Mouse (Mus musculus) neural tube, embryonic 12.5 days (tissue): ENCODE data around the gene Mpzl1. TPM values are rescaled to one million over a fixed set of nuclear protein-coding genes. Genes with fewer than 3 reads are reported as not detected.

Experiments used
- ATAC-seq: fragments of 200-750 bp; cut with Nextera tagmentation; 2 replicates; pipeline ENCODE4 v1.8.0; 2017; ENCODE audit warnings: low read depth, mild to moderate bottlenecking, moderate TSS enrichment, moderate library complexity; ENCODE audit not compliant: low FRiP score
- H3K27ac ChIP-seq: fragments of 300-500 bp; sonication (generic); 2 replicates; pipeline ENCODE4 v1.5.1; 2016
- H3K27me3 ChIP-seq: fragments of 300-500 bp; sonication (generic); replicated peaks from 2 replicates; pipeline ENCODE4 v1.6.1; 2016; ENCODE audit warnings: mild to moderate bottlenecking
- H3K36me3 ChIP-seq: fragments of 300-500 bp; sonication (generic); 2 replicates; pipeline ENCODE4 v1.6.1; 2016; ENCODE audit warnings: mild to moderate bottlenecking
- H3K4me1 ChIP-seq: fragments of 300-500 bp; sonication (generic); 2 replicates; pipeline ENCODE4 v1.6.1; 2016
- H3K4me2 ChIP-seq: fragments of 300-500 bp; sonication (generic); replicated peaks from 2 replicates; pipeline ENCODE4 v1.6.1; 2016; ENCODE audit warnings: mild to moderate bottlenecking
- H3K4me3 ChIP-seq: fragments of 300-500 bp; sonication (generic); 2 replicates; pipeline ENCODE4 v1.5.1; 2016
- H3K9ac ChIP-seq: fragments of 300-500 bp; sonication (generic); 2 replicates; pipeline ENCODE4 v1.6.1; 2016; ENCODE audit warnings: mild to moderate bottlenecking
- H3K9me3 ChIP-seq: fragments of 300-500 bp; sonication (generic); 2 replicates; pipeline ENCODE4 v1.6.1; 2016; ENCODE audit warnings: mild to moderate bottlenecking
- WGBS: fragments of 180-500 bp; shearing (Covaris S2); methylation state at CpG from one replicate; pipeline ENCODE4 v1.1.7; 2016; 5-methylcytosine and 5-hydroxymethylcytosine counted together
- polyA plus RNA-seq: library from polyadenylated mRNA; unstranded; fragments of >200 nt; fragmentation: Nextera tagmentation; extraction: Ambion mirVana; gene quantifications from 2 replicates; pipeline ENCODE4 v1.2.1, GENCODE M21; 2016

Gene Mpzl1
- polyA plus RNA-seq, 1 experiment from 2014 or later: 147 TPM

DNA sequence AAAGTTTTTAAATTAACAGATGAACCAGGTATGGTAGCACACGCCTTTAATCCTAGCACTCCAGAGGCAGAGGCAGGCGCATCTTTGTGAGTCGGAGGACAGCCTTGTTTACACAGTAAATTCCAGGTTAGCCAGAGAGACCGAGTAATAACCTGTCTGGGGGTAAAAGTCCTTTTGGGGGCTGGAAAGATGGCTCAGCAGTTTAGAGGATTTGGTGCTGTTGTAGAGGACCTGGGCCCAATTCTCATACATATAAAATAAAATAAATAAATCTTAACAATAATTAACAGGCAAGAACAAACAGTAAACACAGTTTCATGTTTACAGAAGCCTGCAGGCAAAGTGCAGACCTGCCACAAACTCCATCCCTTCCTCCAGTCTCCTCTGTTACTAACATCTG is 25.4 kb downstream of the Mpzl1 start:
- Histone ChIP-seq H3K36me3 (peaks cover 41% of the 10 kb centered on the region), H3K4me1 (peaks cover 7% of the 10 kb centered on the region; the same call in 1 of the 2 replicates), H3K9ac (no peak overlapping the region), H3K27ac (no peak overlapping the region), H3K4me2 (no peak overlapping the region), H3K4me3 (no peak overlapping the region), H3K9me3 (no peaks in the 10 kb centered on the region), H3K27me3 (no peaks in the 10 kb centered on the region)
- WGBS: 81% methylated on average over 4 of the region's 4 CpGs
- ATAC-seq: no peak

DNA sequence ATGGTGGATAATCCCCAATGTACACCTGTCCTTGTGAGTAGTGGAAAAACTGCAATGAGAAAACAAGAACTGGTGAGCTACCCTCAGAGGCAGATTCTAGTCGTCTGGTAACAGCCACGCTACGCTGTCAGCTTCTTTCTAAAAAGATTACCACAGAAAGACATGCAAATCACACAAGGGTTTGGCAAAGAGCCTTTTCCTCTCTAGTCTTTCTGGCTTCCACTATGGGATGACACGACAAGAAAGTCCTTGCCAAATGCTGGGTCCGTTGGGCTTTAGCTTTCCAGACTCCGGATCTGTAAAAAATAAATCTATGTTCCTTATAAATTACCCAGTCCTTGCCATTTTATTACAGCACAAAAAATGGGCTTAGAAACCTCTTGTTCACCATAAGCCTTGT is 28.6 kb downstream of the Mpzl1 start:
- ATAC-seq: no peak
- peaks cover 5% of the 10 kb centered on the region; the same call in 1 of the 2 replicates for H3K4me1 ChIP-seq
- peaks cover 66% of the 10 kb centered on the region for H3K36me3 ChIP-seq
- no peaks in the 10 kb centered on the region for H3K9me3 ChIP-seq
- H3K9ac ChIP-seq: no peak overlapping the region
- 91% methylated on average over 6 of the region's 6 CpGs for WGBS
- H3K4me2 ChIP-seq: no peak overlapping the region
- no peak overlapping the region for H3K27ac ChIP-seq
- no peaks in the 10 kb centered on the region for H3K27me3 ChIP-seq
- no peak overlapping the region for H3K4me3 ChIP-seq

DNA sequence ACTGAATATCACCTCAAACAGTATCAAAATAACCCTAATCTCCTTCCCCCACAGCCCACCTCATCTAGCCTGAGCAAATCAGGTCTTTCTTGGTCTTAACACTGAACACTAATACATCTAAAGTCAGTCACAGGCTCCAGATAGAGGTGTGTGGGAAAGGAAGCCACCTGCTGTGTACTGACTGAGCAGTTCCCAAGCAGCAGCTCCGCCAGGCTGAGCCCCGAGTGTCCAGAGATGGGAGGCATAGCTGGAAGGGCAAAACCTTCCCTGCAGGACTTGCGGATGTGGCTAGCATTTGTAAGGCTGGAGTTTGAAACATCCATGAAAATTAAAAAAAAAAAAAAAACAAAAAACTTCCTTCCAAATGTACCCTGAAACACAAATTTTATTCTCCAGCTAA is 29.2 kb downstream of the Mpzl1 start:
- Histone ChIP-seq H3K27ac (no peak overlapping the region), H3K4me1 (no peaks in the 10 kb centered on the region), H3K4me3 (no peak overlapping the region), H3K4me2 (no peak overlapping the region), H3K9ac (no peak overlapping the region), H3K27me3 (no peaks in the 10 kb centered on the region), H3K36me3 (peaks cover 66% of the 10 kb centered on the region), H3K9me3 (no peaks in the 10 kb centered on the region)
- 88% methylated on average over 3 of the region's 3 CpGs for WGBS
- no peak for ATAC-seq

DNA sequence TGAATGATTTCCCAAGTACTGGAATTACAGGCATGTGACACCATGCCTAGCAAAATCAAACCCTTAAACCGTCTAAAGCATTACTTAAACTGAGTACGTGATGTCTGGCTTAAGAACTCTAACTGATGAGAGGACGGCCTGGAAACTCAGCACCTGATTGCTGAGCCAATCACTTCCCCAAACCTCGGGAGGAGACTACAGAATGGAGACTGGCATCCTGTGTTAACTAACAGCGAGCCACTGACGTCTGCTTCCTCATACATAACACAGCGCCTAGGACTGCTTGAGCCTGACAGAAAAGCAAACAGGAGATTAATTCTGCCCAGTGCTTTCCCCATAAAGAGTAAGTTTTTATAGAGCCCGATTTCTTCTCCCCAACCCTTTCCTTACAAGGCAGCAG is 30.1 kb downstream of the Mpzl1 start:
- Histone ChIP-seq H3K9me3 (no peaks in the 10 kb centered on the region), H3K36me3 (peaks cover 67% of the 10 kb centered on the region), H3K4me3 (no peak overlapping the region), H3K4me1 (no peaks in the 10 kb centered on the region), H3K9ac (no peak overlapping the region), H3K4me2 (no peak overlapping the region), H3K27ac (no peak overlapping the region), H3K27me3 (no peaks in the 10 kb centered on the region)
- WGBS: 87% methylated on average over 8 of the region's 8 CpGs
- no peak for ATAC-seq

DNA sequence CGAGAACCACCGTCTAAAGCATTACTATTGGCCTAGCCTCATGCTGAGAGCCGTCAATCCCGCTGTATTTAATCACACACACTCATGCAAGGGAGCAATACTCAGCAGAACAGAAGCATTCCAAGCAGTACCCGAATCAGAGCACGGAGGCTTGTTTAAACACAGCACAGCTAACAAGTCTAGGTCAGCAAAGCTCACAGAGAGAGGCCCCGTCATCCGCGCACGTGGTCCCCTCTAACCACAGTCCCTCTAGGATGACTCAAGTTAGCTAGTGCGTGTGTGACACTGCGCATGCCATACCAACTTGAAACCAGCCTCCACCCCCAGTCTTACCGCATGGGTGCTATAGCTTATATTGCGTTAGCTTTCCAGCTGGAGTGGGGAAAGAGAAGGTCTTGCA is 31.1 kb downstream of the Mpzl1 start:
- Histone ChIP-seq H3K4me2 (no peak overlapping the region), H3K27ac (no peak overlapping the region), H3K27me3 (no peaks in the 10 kb centered on the region), H3K4me1 (no peaks in the 10 kb centered on the region), H3K4me3 (no peak overlapping the region), H3K9ac (no peak overlapping the region), H3K9me3 (no peaks in the 10 kb centered on the region), H3K36me3 (peaks cover 75% of the 10 kb centered on the region)
- ATAC-seq: no peak
- 92% methylated on average over 14 of the region's 14 CpGs for WGBS

DNA sequence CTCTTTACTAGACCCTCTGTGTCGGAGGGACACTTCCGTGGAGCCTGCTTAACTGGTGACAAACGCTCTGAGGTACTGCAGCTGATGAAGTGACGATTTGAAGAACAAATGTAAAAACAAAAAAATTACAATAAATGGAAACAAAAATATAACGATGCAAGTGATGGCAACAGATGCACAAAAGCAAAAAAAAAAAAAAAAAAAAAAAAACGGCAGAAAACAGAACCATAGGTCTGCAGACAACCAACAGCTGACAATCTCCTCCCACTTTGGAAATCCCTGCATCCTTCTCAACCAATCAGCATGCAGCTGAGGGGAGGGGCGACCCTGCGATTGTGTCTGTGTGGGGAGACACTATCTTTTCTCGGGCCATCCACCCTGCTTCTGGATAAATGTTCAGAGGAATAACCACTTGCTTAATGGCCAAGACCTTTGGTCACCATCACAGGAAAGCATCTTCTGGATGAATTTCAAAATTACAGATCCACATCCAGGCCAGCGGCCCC is 32.5 kb downstream of the Mpzl1 start:
- Histone ChIP-seq H3K27ac (no peak overlapping the region), H3K9me3 (no peaks in the 10 kb centered on the region), H3K4me1 (no peaks in the 10 kb centered on the region), H3K4me2 (no peak overlapping the region), H3K4me3 (no peak overlapping the region), H3K27me3 (no peaks in the 10 kb centered on the region), H3K36me3 (peaks cover 62% of the 10 kb centered on the region), H3K9ac (no peak overlapping the region)
- ATAC-seq: no peak
- WGBS: 85% methylated on average over 9 of the region's 10 CpGs

DNA sequence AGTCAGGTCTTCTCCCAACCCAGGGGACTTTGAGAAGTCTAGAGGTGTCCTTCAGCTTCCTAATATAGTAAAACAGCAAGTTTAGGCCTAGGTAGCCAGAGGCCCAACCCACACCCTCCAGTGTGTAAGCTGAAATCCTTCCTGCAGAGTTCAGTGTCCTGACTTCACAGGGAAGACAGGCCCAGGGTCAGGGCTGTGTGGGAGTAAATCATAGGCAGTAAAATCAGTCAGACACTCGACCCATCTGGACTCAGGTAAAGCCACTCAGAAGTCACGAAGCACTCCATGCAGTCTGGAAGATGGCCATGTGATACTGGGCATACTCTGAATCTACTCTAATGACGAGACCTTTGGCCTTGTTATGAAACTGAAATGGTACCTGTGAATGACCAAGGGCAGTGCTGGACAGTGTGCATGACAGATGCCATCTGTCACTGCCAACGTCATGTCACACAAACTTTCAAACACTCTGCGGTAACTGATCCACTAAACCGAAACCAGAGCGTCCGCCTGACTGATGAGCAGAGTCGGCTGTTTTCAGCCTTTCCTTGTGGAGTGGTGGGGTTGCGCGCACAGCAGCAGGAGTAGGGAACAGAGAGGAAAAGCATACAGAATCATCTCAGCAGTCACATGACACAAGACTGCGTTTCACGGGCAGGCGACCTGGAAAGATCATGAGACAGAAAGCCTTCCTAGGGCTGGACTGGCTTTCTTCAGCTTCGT is 39.5 kb downstream of the Mpzl1 start:
- Histone ChIP-seq H3K27me3 (no peaks in the 10 kb centered on the region), H3K9me3 (no peaks in the 10 kb centered on the region), H3K4me2 (no peak overlapping the region), H3K4me1 (no peaks in the 10 kb centered on the region), H3K36me3 (peaks cover 57% of the 10 kb centered on the region), H3K27ac (no peak overlapping the region), H3K9ac (no peak overlapping the region), H3K4me3 (no peak overlapping the region)
- WGBS: 89% methylated on average over 15 of the region's 15 CpGs
- no peak for ATAC-seq

DNA sequence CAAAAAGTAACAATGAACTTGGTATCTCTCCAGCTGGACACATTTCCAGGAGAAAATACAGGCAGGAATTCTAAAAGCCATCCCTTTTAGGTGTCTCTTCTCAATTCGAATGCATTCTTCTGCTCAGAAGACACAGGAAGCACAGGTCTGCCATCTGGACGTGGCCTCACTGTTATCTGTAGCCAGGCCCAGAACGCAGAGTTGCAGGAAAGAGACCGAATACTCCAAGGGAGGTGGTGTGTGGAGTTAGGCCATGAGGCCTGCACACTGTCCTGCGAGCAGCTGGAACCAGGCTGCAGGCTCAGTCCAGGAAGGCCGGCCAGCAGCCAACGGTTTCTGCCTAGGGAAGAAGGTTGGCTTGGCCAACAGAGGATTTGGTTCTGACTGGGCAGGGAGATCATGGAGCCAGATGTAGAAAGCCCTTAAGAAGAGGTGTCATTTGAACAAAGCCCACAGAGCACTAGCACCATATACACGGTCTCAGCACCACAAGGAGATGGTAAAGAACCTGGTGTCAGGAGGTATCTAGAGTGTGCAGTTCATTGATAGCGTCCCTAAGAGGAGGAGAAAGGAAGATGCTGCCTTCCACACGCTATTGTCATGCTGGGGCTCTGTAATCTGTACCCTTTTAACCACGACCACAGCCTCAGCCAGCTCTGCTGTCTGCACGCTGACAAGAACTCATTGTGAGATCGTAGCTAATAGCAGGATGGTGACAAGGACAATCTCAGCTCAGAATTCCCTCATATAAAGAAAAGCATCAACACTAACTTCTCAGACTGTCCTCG is 41.8 kb downstream of the Mpzl1 start:
- no peak for ATAC-seq
- Histone ChIP-seq H3K4me2 (no peak overlapping the region), H3K9me3 (no peaks in the 10 kb centered on the region), H3K27ac (no peak overlapping the region), H3K9ac (no peak overlapping the region), H3K4me3 (no peak overlapping the region), H3K36me3 (peaks cover 48% of the 10 kb centered on the region), H3K27me3 (no peaks in the 10 kb centered on the region), H3K4me1 (peaks cover 3% of the 10 kb centered on the region; the same call in 1 of the 2 replicates)
- 95% methylated on average over 14 of the region's 14 CpGs for WGBS

DNA sequence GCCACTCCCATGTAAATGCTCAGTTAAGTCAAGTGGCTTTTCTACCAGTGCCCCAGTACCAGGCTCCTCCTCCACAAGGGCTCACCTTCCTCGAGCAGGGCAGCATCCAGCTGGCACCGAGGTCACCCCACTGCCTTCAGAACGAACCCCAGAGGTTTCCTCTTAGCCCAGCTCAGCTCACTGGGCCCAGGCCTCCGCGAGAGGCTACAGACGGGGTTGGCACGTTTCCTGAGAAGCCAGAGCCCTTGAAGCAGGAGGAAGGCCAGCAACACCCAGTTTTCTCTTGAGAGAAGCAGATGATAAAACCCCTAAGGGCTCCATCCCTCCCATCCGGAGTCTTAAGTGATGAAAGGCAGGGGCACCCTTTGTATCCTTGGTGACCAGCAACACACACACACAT is 43.6 kb downstream of the Mpzl1 start:
- Histone ChIP-seq H3K9me3 (no peaks in the 10 kb centered on the region), H3K27me3 (no peaks in the 10 kb centered on the region), H3K4me1 (peaks cover 3% of the 10 kb centered on the region; the same call in 1 of the 2 replicates), H3K4me2 (no peak overlapping the region), H3K27ac (no peak overlapping the region), H3K36me3 (peaks cover 42% of the 10 kb centered on the region), H3K4me3 (no peak overlapping the region), H3K9ac (no peak overlapping the region)
- WGBS: 88% methylated on average over 8 of the region's 8 CpGs
- no peak for ATAC-seq

DNA sequence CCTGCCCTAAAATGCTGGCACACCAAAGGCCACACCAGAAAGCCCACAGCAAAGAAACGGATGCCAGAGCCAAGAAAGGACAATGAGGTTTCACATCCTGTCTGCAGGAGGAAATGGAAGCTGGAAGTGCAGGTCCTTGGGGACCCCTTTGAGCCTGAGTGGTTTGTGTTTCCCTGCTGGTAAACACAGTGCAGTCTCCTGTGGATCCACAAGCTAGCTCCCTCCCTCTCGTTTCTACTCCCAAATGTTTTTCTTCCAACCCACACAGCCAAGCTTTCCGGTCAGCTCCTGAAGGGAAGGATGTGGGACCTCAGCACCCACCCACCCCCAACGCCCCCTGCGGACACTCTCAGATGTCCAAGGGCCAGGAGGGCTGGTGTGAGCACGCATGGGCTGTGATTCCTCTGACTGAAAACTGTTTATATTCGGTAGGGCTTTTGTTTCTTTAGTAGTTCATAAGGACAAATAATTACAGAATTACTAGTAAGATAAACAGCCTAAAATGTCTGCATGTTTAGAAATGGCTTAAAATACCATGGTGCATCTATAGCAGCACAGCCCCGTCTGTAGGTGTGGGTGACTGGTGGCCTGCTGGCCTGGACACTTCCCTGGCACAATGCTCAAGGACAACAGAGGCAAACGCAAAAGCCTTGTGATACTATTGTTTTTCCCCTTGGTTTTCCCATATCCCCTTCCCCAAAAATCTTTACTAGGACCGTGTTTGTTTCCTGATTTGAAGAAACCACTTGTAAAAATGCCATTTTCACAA is 44.9 kb downstream of the Mpzl1 start:
- no peaks in the 10 kb centered on the region for H3K27me3 ChIP-seq
- H3K27ac ChIP-seq: no peak overlapping the region
- no peaks in the 10 kb centered on the region for H3K9me3 ChIP-seq
- no peak overlapping the region for H3K9ac ChIP-seq
- H3K36me3 ChIP-seq: peaks cover 31% of the 10 kb centered on the region
- no peak overlapping the region for H3K4me3 ChIP-seq
- no peak for ATAC-seq
- peaks cover 3% of the 10 kb centered on the region; the same call in 1 of the 2 replicates for H3K4me1 ChIP-seq
- WGBS: 62% methylated on average over 10 of the region's 10 CpGs
- no peak overlapping the region for H3K4me2 ChIP-seq

DNA sequence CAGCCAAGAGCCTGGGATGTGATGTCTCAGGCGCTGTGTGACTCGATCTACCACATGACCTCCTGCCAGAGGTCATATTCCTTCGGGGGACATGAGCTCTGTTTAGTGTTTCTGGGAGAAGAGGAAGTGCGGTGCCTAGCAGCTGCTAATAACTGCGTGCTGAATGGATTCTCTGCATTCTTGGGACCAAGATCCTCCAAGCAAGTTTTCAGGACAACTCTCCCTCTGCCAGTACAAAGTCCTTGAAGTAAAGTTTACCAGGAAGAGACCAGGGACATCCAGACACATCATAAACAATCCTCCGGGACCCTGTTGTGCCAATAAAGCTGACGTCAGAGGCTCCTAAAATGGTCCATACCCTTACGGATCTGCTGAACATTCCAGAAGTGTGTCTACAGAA is 46.5 kb downstream of the Mpzl1 start:
- Histone ChIP-seq H3K27ac (no peak overlapping the region), H3K9ac (no peak overlapping the region), H3K4me3 (no peak overlapping the region), H3K9me3 (no peaks in the 10 kb centered on the region), H3K4me1 (peaks cover 3% of the 10 kb centered on the region; the same call in 1 of the 2 replicates), H3K27me3 (no peaks in the 10 kb centered on the region), H3K36me3 (peaks cover 22% of the 10 kb centered on the region), H3K4me2 (no peak overlapping the region)
- WGBS: 68% methylated on average over 8 of the region's 8 CpGs
- no peak for ATAC-seq

DNA sequence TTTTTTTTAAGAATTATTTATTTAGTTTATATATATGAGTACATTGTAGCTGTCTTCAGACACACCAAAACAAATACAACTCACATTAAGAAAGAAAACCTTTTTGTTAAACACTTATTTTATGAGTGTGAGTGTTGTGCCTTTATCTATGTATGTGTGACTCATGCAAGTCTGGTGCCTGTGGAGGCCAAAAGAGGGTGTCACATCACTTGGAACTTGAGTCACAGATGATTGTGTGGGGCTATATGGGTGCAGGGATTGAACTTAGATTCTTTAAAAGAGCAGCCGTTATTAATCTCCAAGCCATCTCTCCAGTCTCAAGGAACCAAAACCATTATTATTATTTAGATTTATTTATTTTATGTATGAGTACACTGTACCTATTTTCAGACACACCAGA is 48.0 kb downstream of the Mpzl1 start:
- Histone ChIP-seq H3K27ac (no peak overlapping the region), H3K4me2 (no peak overlapping the region), H3K4me1 (peaks cover 3% of the 10 kb centered on the region; the same call in 1 of the 2 replicates), H3K27me3 (no peaks in the 10 kb centered on the region), H3K9ac (no peak overlapping the region), H3K4me3 (no peak overlapping the region), H3K9me3 (no peaks in the 10 kb centered on the region), H3K36me3 (peaks cover 7% of the 10 kb centered on the region)
- ATAC-seq: no peak
- WGBS: 86% methylated on average over 1 of the region's 1 CpGs
